Mouse (Mus musculus): ENCODE measurements around the gene Rilp. TPM values are rescaled to one million over a fixed set of nuclear protein-coding genes. Genes with fewer than 3 reads are reported as not detected.

The Rilp gene
- total and polyA plus RNA-seq, 2 experiments = 23.0 to 32.6 TPM

DNA sequence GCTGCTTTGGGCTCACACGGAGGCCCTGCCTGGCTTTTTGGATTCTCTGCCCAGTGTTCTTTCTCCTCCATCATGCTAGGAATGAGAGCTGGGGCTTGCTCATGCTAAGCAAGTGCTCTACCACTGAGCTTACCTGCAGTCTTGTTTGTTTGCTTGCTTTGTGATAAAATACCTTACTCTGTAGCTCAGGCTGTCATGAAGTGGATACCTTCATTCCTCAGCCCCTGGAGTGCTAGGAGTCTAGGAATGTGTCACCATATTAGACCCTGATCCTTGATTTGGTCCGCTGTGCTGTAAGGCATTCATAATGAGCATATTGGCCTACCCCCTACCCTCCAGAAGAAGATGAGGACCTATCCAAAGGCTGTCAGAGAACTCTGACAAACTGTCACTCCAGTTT is 12.9 kb downstream of the Rilp start:
- DNase-seq (ENCODE audit: extremely low read depth, low read depth, low spot score) = no peak
- peaks cover 29% of the 10 kb centered on the region for H3K36me3 ChIP-seq (ENCODE audit: control insufficient read depth, insufficient read depth, low read length)
- H3K27me3 ChIP-seq (ENCODE audit: control insufficient read depth, insufficient read depth, low read length) = no peaks in the 10 kb centered on the region
- H3K9ac ChIP-seq (ENCODE audit: low read depth, low read length) = no peak overlapping the region
- no peak overlapping the region for H3K27ac ChIP-seq (replicated peaks; ENCODE audit: insufficient read depth, low read depth, low read length)
- no peaks in the 10 kb centered on the region for H3K79me2 ChIP-seq (ENCODE audit: control insufficient read depth, insufficient read depth, low read length)
- no peak overlapping the region for H3K4me3 ChIP-seq (ENCODE audit: insufficient read depth, low read depth, low read length)
- no peaks in the 10 kb centered on the region for H3K4me1 ChIP-seq (ENCODE audit: control insufficient read depth, insufficient read depth, low read length)
- TF ChIP-seq POLR2A (IDR thresholded peaks at IDR 0.05; ENCODE audit: extremely low read depth, insufficient read depth, low read length) = no peak
- TF ChIP-seq CTCF (IDR thresholded peaks at IDR 0.05; ENCODE audit: low read depth, low read length) = no peak
- WGBS = 92% methylated on average over 2 of the region's 2 CpGs

DNA sequence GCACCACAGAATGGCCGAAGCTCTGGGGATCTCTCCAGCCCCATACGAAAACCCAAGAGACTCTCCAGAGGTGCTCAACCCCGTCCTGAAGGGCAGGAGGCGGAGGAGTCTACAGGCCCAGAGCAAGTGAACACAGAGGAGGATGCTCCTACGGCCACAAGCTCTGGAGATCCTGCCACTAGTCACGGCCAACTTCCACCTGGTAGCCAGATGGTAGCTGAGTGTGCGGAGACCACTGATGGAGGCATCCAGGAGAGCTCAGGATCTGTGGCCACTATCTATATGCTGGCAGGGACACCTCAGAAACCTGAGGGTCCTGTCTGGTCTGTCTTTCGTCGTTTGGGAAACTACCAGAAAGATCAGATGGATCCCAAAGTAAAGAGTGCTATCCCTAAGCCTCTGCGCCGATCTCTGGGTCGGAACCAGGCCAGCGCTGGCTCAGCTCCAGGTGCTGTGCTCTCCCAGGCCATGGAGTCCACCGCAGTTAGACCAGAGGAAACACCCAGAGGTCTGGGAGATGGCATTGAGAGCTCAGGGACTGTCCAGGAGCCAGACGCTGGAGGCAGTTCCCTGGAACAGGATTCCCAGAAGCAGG is 15.7 kb downstream of the Rilp start:
- Histone ChIP-seq H3K4me3 (ENCODE audit: insufficient read depth, low read depth, low read length) (no peak overlapping the region), H3K36me3 (ENCODE audit: control insufficient read depth, insufficient read depth, low read length) (peaks cover 28% of the 10 kb centered on the region), H3K4me1 (ENCODE audit: control insufficient read depth, insufficient read depth, low read length) (peaks cover 2% of the 10 kb centered on the region), H3K79me2 (ENCODE audit: control insufficient read depth, insufficient read depth, low read length) (no peaks in the 10 kb centered on the region), H3K9ac (ENCODE audit: low read depth, low read length) (no peak overlapping the region), H3K27ac (replicated peaks; ENCODE audit: insufficient read depth, low read depth, low read length) (no peak overlapping the region), H3K27me3 (ENCODE audit: control insufficient read depth, insufficient read depth, low read length) (no peaks in the 10 kb centered on the region)
- WGBS = 87% methylated on average over 15 of the region's 15 CpGs
- DNase-seq (ENCODE audit: extremely low read depth, low read depth, low spot score) = no peak
- TF ChIP-seq POLR2A (IDR thresholded peaks at IDR 0.05; ENCODE audit: extremely low read depth, insufficient read depth, low read length) = no peak
- no peak for TF ChIP-seq CTCF (IDR thresholded peaks at IDR 0.05; ENCODE audit: low read depth, low read length)

DNA sequence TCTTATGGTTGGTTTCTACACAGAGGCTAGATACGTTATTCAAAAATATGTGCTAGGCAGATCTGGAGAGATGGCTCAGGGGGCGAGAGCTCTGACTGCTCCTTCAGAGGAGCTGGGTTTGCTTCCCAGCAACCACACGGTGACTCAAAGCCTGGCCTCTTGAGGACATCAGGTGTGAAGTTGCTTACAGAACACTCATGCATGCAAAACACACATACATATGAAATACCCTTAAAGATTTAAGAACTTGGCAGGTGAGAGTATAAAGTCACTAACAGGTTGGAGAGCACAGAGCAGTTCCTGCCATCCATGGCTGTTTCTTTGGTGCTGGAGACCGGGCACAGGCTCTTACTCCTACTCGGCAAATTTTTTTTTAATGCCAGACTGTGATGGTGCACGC is 17.0 kb downstream of the Rilp start:
- Histone ChIP-seq H3K27ac (replicated peaks; ENCODE audit: insufficient read depth, low read depth, low read length) (no peak overlapping the region), H3K36me3 (ENCODE audit: control insufficient read depth, insufficient read depth, low read length) (peaks cover 28% of the 10 kb centered on the region), H3K27me3 (ENCODE audit: control insufficient read depth, insufficient read depth, low read length) (no peaks in the 10 kb centered on the region), H3K4me3 (ENCODE audit: insufficient read depth, low read depth, low read length) (no peak overlapping the region), H3K79me2 (ENCODE audit: control insufficient read depth, insufficient read depth, low read length) (no peaks in the 10 kb centered on the region), H3K4me1 (ENCODE audit: control insufficient read depth, insufficient read depth, low read length) (peaks cover 5% of the 10 kb centered on the region), H3K9ac (ENCODE audit: low read depth, low read length) (no peak overlapping the region)
- no peak for TF ChIP-seq POLR2A (IDR thresholded peaks at IDR 0.05; ENCODE audit: extremely low read depth, insufficient read depth, low read length)
- no peak for TF ChIP-seq CTCF (IDR thresholded peaks at IDR 0.05; ENCODE audit: low read depth, low read length)
- DNase-seq (ENCODE audit: extremely low read depth, low read depth, low spot score) = no peak
- WGBS = 95% methylated on average over 6 of the region's 6 CpGs

DNA sequence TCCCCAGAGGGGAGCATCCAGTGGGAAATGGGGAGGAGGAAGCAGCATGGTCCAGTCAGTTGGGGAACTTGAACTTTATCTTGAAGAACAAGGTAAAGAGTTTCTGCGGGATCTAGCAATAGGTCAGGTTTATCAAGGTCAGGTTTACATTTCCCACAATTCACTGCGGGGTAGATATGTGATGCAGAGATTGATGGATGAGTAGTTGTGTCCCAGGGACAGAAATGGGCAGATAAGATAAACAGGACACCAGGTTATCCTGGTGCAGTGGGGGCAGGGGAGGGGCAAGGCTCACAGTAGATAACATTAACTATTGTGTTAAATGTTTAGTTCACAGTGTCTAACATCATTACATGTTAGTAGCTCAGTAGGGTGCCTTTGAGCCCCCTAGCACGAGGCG is 19.9 kb downstream of the Rilp start:
- no peak for DNase-seq (ENCODE audit: extremely low read depth, low read depth, low spot score)
- WGBS = 53% methylated on average over 4 of the region's 4 CpGs
- H3K27me3 ChIP-seq (ENCODE audit: control insufficient read depth, insufficient read depth, low read length) = no peaks in the 10 kb centered on the region
- H3K4me1 ChIP-seq (ENCODE audit: control insufficient read depth, insufficient read depth, low read length) = peaks cover 5% of the 10 kb centered on the region
- no peak overlapping the region for H3K27ac ChIP-seq (replicated peaks; ENCODE audit: insufficient read depth, low read depth, low read length)
- H3K36me3 ChIP-seq (ENCODE audit: control insufficient read depth, insufficient read depth, low read length) = peaks cover 15% of the 10 kb centered on the region; the same call in 1 of the 2 replicates
- H3K9ac ChIP-seq (ENCODE audit: low read depth, low read length) = no peak overlapping the region
- TF ChIP-seq CTCF (IDR thresholded peaks at IDR 0.05; ENCODE audit: low read depth, low read length) = no peak
- no peak for TF ChIP-seq POLR2A (IDR thresholded peaks at IDR 0.05; ENCODE audit: extremely low read depth, insufficient read depth, low read length)
- no peaks in the 10 kb centered on the region for H3K79me2 ChIP-seq (ENCODE audit: control insufficient read depth, insufficient read depth, low read length)
- H3K4me3 ChIP-seq (ENCODE audit: insufficient read depth, low read depth, low read length) = no peak overlapping the region

DNA sequence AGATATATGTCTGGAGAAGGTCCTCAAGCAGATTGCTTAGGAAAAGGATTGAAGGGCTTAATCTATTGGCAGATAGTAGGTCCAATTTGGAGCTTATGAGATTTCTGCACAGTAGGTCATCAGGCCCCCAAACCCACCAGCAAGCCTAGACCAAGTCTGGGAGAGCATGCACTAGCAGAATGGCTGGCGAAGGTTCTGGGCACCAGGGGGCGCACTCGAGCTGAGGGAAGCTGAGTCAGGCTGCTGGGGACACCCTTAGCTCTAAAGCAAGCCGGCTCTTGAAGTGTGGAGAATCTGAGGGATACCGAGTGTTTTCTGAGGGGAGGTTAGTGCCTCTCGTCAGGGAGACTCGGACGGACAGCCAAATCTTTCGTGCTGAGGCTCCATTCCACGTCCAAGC is 20.4 kb downstream of the Rilp start:
- DNase-seq (ENCODE audit: extremely low read depth, low read depth, low spot score) = peak; percentile 49
- under 1% methylated on average over 10 of the region's 10 CpGs for WGBS
- Histone ChIP-seq H3K27ac (replicated peaks; ENCODE audit: insufficient read depth, low read depth, low read length) (peak overlapping the region; percentile 45; the same call in 1 of the 2 replicates), H3K4me1 (ENCODE audit: control insufficient read depth, insufficient read depth, low read length) (peaks cover 5% of the 10 kb centered on the region), H3K27me3 (ENCODE audit: control insufficient read depth, insufficient read depth, low read length) (no peaks in the 10 kb centered on the region), H3K79me2 (ENCODE audit: control insufficient read depth, insufficient read depth, low read length) (no peaks in the 10 kb centered on the region), H3K36me3 (ENCODE audit: control insufficient read depth, insufficient read depth, low read length) (peaks cover 11% of the 10 kb centered on the region; the same call in 1 of the 2 replicates), H3K4me3 (ENCODE audit: insufficient read depth, low read depth, low read length) (peak overlapping the region; percentile 86), H3K9ac (ENCODE audit: low read depth, low read length) (peak overlapping the region; percentile 78)
- TF ChIP-seq POLR2A (IDR thresholded peaks at IDR 0.05; ENCODE audit: extremely low read depth, insufficient read depth, low read length) (no peak), CTCF (IDR thresholded peaks at IDR 0.05; ENCODE audit: low read depth, low read length) (peak; percentile 97)

DNA sequence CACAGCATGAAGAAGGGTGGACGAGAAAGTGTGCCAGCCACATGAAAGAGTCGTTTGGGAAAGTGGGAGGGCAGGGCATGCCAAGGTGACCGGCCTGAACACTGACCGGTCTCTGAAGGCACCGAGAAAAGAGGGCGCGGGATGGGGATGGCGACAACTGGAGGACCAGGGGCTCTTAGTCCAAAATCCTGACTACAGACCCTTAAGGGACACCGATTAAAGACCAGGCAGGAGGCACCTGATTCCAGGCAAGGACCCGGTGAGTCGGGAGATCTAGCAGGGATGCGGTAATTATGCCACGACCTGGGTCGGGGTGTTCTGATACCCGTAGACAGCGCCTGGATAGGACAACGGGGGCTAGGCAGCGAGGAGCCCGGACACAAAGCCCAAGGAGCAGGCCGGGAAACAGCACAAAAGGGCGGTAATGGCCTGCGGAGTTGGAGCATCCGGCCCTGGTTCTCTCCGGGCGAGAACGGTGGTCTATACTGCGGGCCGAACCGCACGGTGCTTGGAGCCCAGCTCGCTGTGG is 21.0 kb downstream of the Rilp start:
- WGBS = 1% methylated on average over 31 of the region's 31 CpGs
- Histone ChIP-seq H3K36me3 (ENCODE audit: control insufficient read depth, insufficient read depth, low read length) (peaks cover 10% of the 10 kb centered on the region; the same call in 1 of the 2 replicates), H3K9ac (ENCODE audit: low read depth, low read length) (peak overlapping the region; percentile 78), H3K4me1 (ENCODE audit: control insufficient read depth, insufficient read depth, low read length) (peaks cover 5% of the 10 kb centered on the region), H3K4me3 (ENCODE audit: insufficient read depth, low read depth, low read length) (peak overlapping the region; percentile 86), H3K79me2 (ENCODE audit: control insufficient read depth, insufficient read depth, low read length) (no peaks in the 10 kb centered on the region), H3K27me3 (ENCODE audit: control insufficient read depth, insufficient read depth, low read length) (no peaks in the 10 kb centered on the region), H3K27ac (replicated peaks; ENCODE audit: insufficient read depth, low read depth, low read length) (peak overlapping the region; percentile 45)
- DNase-seq (ENCODE audit: extremely low read depth, low read depth, low spot score) = no peak
- TF ChIP-seq CTCF (IDR thresholded peaks at IDR 0.05; ENCODE audit: low read depth, low read length) = no peak
- no peak for TF ChIP-seq POLR2A (IDR thresholded peaks at IDR 0.05; ENCODE audit: extremely low read depth, insufficient read depth, low read length)

Data from liver, adult 2 months (tissue).